In the genomic region with DNA sequence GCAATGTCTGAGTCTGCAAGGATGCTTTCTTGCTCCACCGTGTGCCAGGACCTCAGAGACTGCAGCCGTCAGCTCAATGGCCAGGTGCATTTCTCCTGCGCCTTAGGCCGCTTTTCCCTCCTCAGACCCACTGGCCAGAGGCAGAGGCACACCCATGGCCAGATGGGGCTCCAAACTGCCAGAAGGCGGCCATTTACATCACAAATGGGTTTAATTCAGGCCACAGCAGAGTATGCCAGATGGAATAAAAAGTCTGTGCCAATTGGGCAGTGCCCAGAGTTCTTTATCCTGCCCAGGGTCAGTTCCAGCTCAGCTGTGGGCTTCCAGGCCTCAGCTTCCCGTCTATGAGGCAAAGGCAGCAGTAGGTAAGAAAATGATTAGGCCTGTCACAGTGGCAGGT, we compare ENCODE assay signal across 11 mouse cellular contexts. TPM values are rescaled to one million over a fixed set of nuclear protein-coding genes. Genes with fewer than 3 reads are reported as not detected.
DNase-seq lines count a peak whose midpoint lies in the region; ATAC-seq and TF ChIP-seq lines count a peak whose summit lies in the region.
"Had no signal": no experiment of that assay in that cellular context is flagged by ENCODE, and none has a peak within 500 bp of the region (broad histone marks: within the 10 kb centered on the region; RNA-seq: fewer than 3 reads in every experiment).

No protein-coding gene starts in this region.

- H3K27ac ChIP-seq in olfactory bulb, adult 2 months (ENCODE audit: insufficient read depth, low read depth, low read length), result 0 out of 2 replicates have a peak overlapping the region, but pooled peaks have one; percentile 12
- H3K27ac ChIP-seq: limb, embryonic 13.5 days had no signal

- ATAC-seq in frontal cortex, adult (ENCODE audit: low TSS enrichment), result peak; percentile 39
- ATAC-seq in erythroblast, adult 5-6 weeks (replicated peaks; ENCODE audit: low FRiP score, poor library complexity, severe bottlenecking), result no peak

- TF ChIP-seq CTCF in olfactory bulb, adult 2 months (IDR thresholded peaks at IDR 0.05; ENCODE audit: insufficient read depth, low read depth, low read length), result no peak

- TF ChIP-seq POLR2A in olfactory bulb, adult 2 months (IDR thresholded peaks at IDR 0.05; ENCODE audit: insufficient read depth, low read depth, low read length), result no peak

- DNase-seq in frontal cortex, postnatal 10 days (ENCODE audit: low spot score in 2 of 2), result no peak
- DNase-seq in right cerebral cortex, adult 2 months (ENCODE audit: low spot score in 2 of 2), result peak; percentile 51 to 64
- DNase-seq in right cerebral cortex, postnatal 25 days, result no peak
- DNase-seq in gastrocnemius, postnatal 25 days, result peak; percentile 51
- no peak for DNase-seq in spleen, postnatal 10 days (ENCODE audit: low spot score in 2 of 2)
- DNase-seq: kidney, adult 8-10 months; thymus, postnatal 14 days had no signal

- 45% methylated on average over 6 of the region's 6 CpGs for WGBS in olfactory bulb, adult 2 months

- H3K4me1 ChIP-seq in olfactory bulb, adult 2 months (ENCODE audit: control insufficient read depth, insufficient read depth, low read length), result peaks cover 6% of the 10 kb centered on the region
- H3K4me1 ChIP-seq: limb, embryonic 13.5 days had no signal

- no peak overlapping the region for H3K4me3 ChIP-seq in olfactory bulb, adult 2 months (ENCODE audit: insufficient read depth, low read depth, low read length)
- H3K4me3 ChIP-seq: limb, embryonic 13.5 days had no signal

RNA-seq across cellular contexts. Expression of a gene that starts 29.6 kb away (rescaled TPM):
- total RNA-seq in gastrocnemius, postnatal 25 days (2021), result 1 to 10 TPM in 1 of 2 experiments, under 1 TPM in 1; 0.88 to 5.0 TPM
- not detected in 2 replicates for polyA plus RNA-seq in olfactory bulb, adult 2 months (2012; ENCODE audit: insufficient read depth, insufficient read length, low replicate concordance, missing spikeins)
- not detected in 2 replicates for total RNA-seq in erythroblast, adult 5-6 weeks (2015; ENCODE audit: low replicate concordance)
- total RNA-seq in erythroblast, adult 5-6 weeks (2017; ENCODE audit: low replicate concordance), result 0.14 TPM in 1 of 2 replicates, not detected in the other

RNA-seq across cellular contexts. Expression of a gene that starts 48.0 kb away (rescaled TPM):
- 1 to 10 TPM; 5.6 to 5.9 TPM for total RNA-seq in gastrocnemius, postnatal 25 days (2021)
- polyA plus RNA-seq in olfactory bulb, adult 2 months (2012; ENCODE audit: insufficient read depth, insufficient read length, low replicate concordance, missing spikeins), result not detected in 2 replicates
- 6.5 and 7.1 TPM in 2 replicates for total RNA-seq in erythroblast, adult 5-6 weeks (2015; ENCODE audit: low replicate concordance)
- 3.6 and 8.5 TPM in 2 replicates for total RNA-seq in erythroblast, adult 5-6 weeks (2017; ENCODE audit: low replicate concordance)

RNA-seq across cellular contexts. Expression of a gene that starts 51.5 kb away (rescaled TPM):
- 10 to 100 TPM; 84.3 to 86.1 TPM for total RNA-seq in gastrocnemius, postnatal 25 days (2021)
- 364 TPM in 1 of 2 replicates, not detected in the other for polyA plus RNA-seq in olfactory bulb, adult 2 months (2012; ENCODE audit: insufficient read depth, insufficient read length, low replicate concordance, missing spikeins)
- total RNA-seq in erythroblast, adult 5-6 weeks (2015; ENCODE audit: low replicate concordance), result 41.2 and 41.7 TPM in 2 replicates
- 42.1 and 59.8 TPM in 2 replicates for total RNA-seq in erythroblast, adult 5-6 weeks (2017; ENCODE audit: low replicate concordance)

Comparison
In these comparisons a context has a peak if more than half of its experiments do, and no peak if none do; other contexts are left out.
1. DNase-seq: peak in right cerebral cortex, adult 2 months (2 of 2) and gastrocnemius, postnatal 25 days (single experiment); none in frontal cortex, postnatal 10 days (0 of 2), right cerebral cortex, postnatal 25 days (single experiment) and spleen, postnatal 10 days (0 of 2).